Mouse (Mus musculus): ENCODE results near the gene Tex45. TPM values are rescaled to one million over a fixed set of nuclear protein-coding genes. Genes with fewer than 3 reads are reported as not detected.

Tex45 gene
- polyA plus RNA-seq, 1 experiment from 2014 or later, result not detected

DNA sequence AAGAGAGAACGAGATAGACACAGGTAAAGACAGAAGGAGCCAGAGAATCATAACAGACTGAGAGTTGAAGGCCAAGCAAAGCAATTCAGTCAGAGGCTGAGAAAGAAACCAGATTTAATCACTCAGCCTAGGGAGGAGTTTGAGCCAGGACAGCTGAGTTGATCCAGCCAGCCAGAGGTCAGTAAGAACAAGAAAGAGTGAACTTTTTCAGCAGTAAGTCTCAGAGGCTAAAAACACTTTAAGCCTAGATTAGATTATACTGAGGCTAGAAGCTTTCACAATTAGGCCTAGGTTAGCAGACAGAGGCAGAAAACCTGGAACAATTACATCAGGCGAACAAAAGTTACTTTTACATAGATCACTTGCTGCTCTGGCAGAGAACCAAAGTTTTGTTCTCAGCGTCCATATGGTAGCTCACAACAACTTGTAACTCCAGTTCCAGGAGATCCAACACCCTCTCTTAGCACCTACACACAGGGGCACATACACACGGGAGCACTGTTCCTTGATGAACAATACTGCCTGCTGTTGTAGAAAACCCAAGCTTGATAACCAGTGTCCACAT lies 9.6 kb downstream of the Tex45 start:
- no peak overlapping the region for H3K9ac ChIP-seq (ENCODE audit: low read length)
- no peaks in the 10 kb centered on the region for H3K36me3 ChIP-seq (ENCODE audit: control insufficient read depth, insufficient read depth)
- WGBS, result 55% methylated on average over 4 of the region's 4 CpGs
- no peak overlapping the region for H3K27ac ChIP-seq (ENCODE audit: low read length)
- H3K9me3 ChIP-seq (replicated peaks; ENCODE audit: control insufficient read depth, low read length), result no peaks in the 10 kb centered on the region
- no peak overlapping the region for H3K4me2 ChIP-seq (ENCODE audit: low read depth, low read length)
- no peak overlapping the region for H3K4me3 ChIP-seq (ENCODE audit: low read length)
- no peak for ATAC-seq (replicated peaks; ENCODE audit: extremely low read depth, insufficient read depth, low FRiP score)
- H3K27me3 ChIP-seq (ENCODE audit: control insufficient read depth, insufficient read depth, low read length), result peaks cover 6% of the 10 kb centered on the region; the same call in 1 of the 2 replicates
- H3K4me1 ChIP-seq (ENCODE audit: control insufficient read depth, insufficient read depth, low read length), result peaks cover 4% of the 10 kb centered on the region; the same call in 1 of the 2 replicates

DNA sequence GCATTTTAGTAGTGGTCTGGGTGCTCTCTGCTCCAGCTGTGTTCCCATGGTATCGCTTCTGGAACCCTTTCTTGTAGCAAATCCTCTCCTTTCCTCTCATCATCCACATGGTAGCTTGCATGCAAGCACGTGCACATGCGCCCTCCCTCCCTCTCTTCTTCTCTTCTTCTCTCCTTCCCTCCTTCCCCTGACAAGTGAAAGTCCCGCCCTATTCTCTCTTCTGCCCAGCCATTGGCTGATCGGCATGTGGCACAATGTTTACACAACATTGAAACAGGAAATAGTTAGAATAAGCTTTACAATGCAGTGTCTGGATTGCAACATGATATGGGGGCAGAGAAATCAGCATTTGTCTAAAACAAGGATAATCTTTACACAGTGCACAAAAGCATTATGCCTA lies 10.9 kb downstream of the Tex45 start:
- WGBS, result 57% methylated on average over 5 of the region's 5 CpGs
- H3K4me2 ChIP-seq (ENCODE audit: low read depth, low read length), result no peak overlapping the region
- 0 out of 2 replicates have a peak, but pooled peaks cover 2% of the 10 kb centered on the region for H3K27me3 ChIP-seq (ENCODE audit: control insufficient read depth, insufficient read depth, low read length)
- no peak overlapping the region for H3K27ac ChIP-seq (ENCODE audit: low read length)
- no peak for ATAC-seq (replicated peaks; ENCODE audit: extremely low read depth, insufficient read depth, low FRiP score)
- no peaks in the 10 kb centered on the region for H3K9me3 ChIP-seq (replicated peaks; ENCODE audit: control insufficient read depth, low read length)
- no peaks in the 10 kb centered on the region for H3K36me3 ChIP-seq (ENCODE audit: control insufficient read depth, insufficient read depth)
- H3K9ac ChIP-seq (ENCODE audit: low read length), result no peak overlapping the region
- H3K4me1 ChIP-seq (ENCODE audit: control insufficient read depth, insufficient read depth, low read length), result no peaks in the 10 kb centered on the region
- no peak overlapping the region for H3K4me3 ChIP-seq (ENCODE audit: low read length)

DNA sequence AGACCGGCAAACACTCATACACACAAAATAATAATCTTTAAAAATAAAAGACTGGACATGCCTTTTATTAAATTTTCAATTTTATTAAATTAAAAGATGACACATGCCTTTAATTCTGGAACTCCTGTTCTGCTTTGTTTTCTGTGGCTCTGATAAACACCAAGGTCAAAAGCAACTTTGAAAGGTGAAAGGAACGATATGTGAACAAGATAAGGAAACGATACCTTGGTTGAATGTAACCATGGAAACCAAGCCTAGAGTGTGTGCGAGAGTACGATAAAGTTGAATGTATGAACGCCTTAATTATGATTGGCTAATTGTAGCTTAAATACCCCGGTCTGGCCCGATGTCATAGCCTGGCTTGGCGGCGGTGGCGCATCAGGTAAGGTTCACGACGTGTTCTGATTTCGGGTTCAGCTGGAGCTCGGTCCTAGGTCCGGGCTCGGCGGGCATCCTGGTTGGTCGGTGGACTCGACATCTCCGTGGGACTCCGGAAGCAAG lies 11.6 kb downstream of the Tex45 start:
- Histone ChIP-seq H3K9ac (ENCODE audit: low read length) (no peak overlapping the region), H3K4me1 (ENCODE audit: control insufficient read depth, insufficient read depth, low read length) (no peaks in the 10 kb centered on the region), H3K9me3 (replicated peaks; ENCODE audit: control insufficient read depth, low read length) (no peaks in the 10 kb centered on the region), H3K4me2 (ENCODE audit: low read depth, low read length) (no peak overlapping the region), H3K27me3 (ENCODE audit: control insufficient read depth, insufficient read depth, low read length) (0 out of 2 replicates have a peak, but pooled peaks cover 2% of the 10 kb centered on the region), H3K36me3 (ENCODE audit: control insufficient read depth, insufficient read depth) (no peaks in the 10 kb centered on the region), H3K4me3 (ENCODE audit: low read length) (no peak overlapping the region), H3K27ac (ENCODE audit: low read length) (no peak overlapping the region)
- no peak for ATAC-seq (replicated peaks; ENCODE audit: extremely low read depth, insufficient read depth, low FRiP score)
- 77% methylated on average over 22 of the region's 22 CpGs for WGBS

DNA sequence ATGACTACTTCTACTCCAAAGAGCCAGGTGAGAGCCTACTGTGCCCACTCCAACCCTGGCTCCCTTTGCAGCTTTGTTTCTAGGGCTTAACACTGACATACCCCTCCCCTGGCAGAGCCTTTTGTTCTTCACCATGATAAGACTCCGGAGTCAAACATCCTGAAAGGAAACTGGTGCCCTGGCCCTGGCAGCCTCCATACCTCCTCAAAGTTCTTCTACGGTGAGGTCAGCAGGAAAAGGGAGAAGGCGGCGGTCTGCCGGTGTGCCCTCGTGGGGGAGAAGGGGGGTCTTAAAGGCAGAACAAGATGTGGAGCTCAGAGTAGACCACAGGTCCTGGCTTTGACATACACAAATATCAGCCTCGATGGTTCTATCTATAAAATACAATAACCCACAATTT lies 12.9 kb downstream of the Tex45 start:
- Histone ChIP-seq H3K4me3 (ENCODE audit: low read length) (no peak overlapping the region), H3K4me2 (ENCODE audit: low read depth, low read length) (no peak overlapping the region), H3K9ac (ENCODE audit: low read length) (no peak overlapping the region), H3K27ac (ENCODE audit: low read length) (no peak overlapping the region), H3K4me1 (ENCODE audit: control insufficient read depth, insufficient read depth, low read length) (no peaks in the 10 kb centered on the region), H3K9me3 (replicated peaks; ENCODE audit: control insufficient read depth, low read length) (no peaks in the 10 kb centered on the region), H3K27me3 (ENCODE audit: control insufficient read depth, insufficient read depth, low read length) (0 out of 2 replicates have a peak, but pooled peaks cover 2% of the 10 kb centered on the region), H3K36me3 (ENCODE audit: control insufficient read depth, insufficient read depth) (no peaks in the 10 kb centered on the region)
- ATAC-seq (replicated peaks; ENCODE audit: extremely low read depth, insufficient read depth, low FRiP score), result no peak
- 58% methylated on average over 7 of the region's 7 CpGs for WGBS

- H3K9ac ChIP-seq (ENCODE audit: low read length), result no peak overlapping the region
- WGBS, result 24% methylated on average over 5 of the region's 5 CpGs
Observed at GRCm38 (mm10) chr8:3485192-3485591, 14.5 kb downstream of the Tex45 start.

DNA sequence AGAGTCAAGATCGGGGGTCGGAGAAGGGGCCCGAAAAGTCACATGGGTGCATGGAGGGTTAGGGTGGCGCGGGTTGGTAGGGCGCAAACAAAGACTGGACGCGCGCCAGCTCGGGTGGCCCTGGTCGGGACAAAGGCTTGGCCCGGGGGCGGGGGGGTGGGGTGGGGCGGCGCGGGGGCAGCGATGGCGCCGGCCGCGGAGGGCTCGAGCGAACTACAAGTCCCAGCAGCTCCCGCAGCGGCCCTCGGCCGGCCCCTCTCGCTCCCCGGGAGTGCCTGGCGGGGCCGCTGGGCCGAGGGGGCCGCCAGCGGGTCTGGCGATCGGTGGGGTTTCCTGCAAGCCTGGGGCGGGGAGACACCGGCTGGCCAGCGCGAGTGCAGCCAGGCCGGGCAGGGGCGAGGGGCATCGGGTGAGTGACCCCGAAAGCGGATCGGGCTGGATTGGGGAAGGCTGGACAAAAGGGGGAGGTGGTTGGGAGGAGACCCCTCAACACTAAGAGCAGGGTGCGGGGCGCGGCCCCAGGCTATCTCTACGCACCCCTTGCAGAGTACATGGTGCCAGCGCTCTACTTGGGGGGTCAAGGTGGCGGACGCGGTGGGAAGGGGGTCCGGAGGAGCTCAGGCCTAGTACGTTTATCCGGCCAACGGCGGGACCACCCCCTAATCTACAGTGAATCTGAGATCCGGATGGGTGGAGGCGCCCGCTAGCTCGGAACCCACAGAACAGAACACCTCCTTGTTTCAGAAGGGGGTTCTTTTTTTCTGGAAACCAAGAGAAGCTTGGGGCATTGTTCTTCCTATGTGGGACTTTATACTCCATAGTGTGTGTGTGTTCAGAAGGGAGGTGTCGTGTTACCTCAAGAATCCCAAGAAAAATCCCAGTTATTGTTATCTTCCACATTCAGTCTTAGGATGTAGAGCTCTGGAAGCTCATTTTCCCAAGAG lies 22.5 kb downstream of the Tex45 start, which contains the start of gene Zfp358:
Gene Zfp358 (plus strand): TSS at position 238 of the 944 bp plus-strand sequence.
- Histone ChIP-seq H3K27ac (ENCODE audit: low read length) (peak within 1 kb of the TSS; percentile 84), H3K9ac (ENCODE audit: low read length) (peak within 1 kb of the TSS; percentile 100), H3K4me1 (ENCODE audit: control insufficient read depth, insufficient read depth, low read length) (peaks cover 8% of the 10 kb centered on the region), H3K9me3 (replicated peaks; ENCODE audit: control insufficient read depth, low read length) (no peaks in the 10 kb centered on the region), H3K27me3 (ENCODE audit: control insufficient read depth, insufficient read depth, low read length) (no peaks in the 10 kb centered on the region), H3K4me2 (ENCODE audit: low read depth, low read length) (peak within 1 kb of the TSS; percentile 74), H3K4me3 (ENCODE audit: low read length) (peak within 1 kb of the TSS; percentile 98), H3K36me3 (ENCODE audit: control insufficient read depth, insufficient read depth) (peaks cover 24% of the 10 kb centered on the region)
- under 1% methylated on average over 57 of the region's 64 CpGs for whole genome bisulfite sequencing
- ATAC-seq (replicated peaks; ENCODE audit: extremely low read depth, insufficient read depth, low FRiP score), result peak; percentile 92

More at GRCm38 (mm10) chr8:3485192-3485591, 14.5 kb downstream of the Tex45 start:
- H3K9me3 ChIP-seq (replicated peaks; ENCODE audit: control insufficient read depth, low read length), result no peaks in the 10 kb centered on the region
- no peaks in the 10 kb centered on the region for H3K36me3 ChIP-seq (ENCODE audit: control insufficient read depth, insufficient read depth)
- no peak overlapping the region for H3K27ac ChIP-seq (ENCODE audit: low read length)
- no peak overlapping the region for H3K4me2 ChIP-seq (ENCODE audit: low read depth, low read length)
- no peak for ATAC-seq (replicated peaks; ENCODE audit: extremely low read depth, insufficient read depth, low FRiP score)
- H3K4me3 ChIP-seq (ENCODE audit: low read length), result no peak overlapping the region
- H3K27me3 ChIP-seq (ENCODE audit: control insufficient read depth, insufficient read depth, low read length), result 0 out of 2 replicates have a peak, but pooled peaks cover 2% of the 10 kb centered on the region
- no peaks in the 10 kb centered on the region for H3K4me1 ChIP-seq (ENCODE audit: control insufficient read depth, insufficient read depth, low read length)

- peak overlapping the region; percentile 100 for H3K9ac ChIP-seq (ENCODE audit: low read length)
- peak overlapping the region; percentile 98 for H3K4me3 ChIP-seq (ENCODE audit: low read length)
- peaks cover 24% of the 10 kb centered on the region for H3K36me3 ChIP-seq (ENCODE audit: control insufficient read depth, insufficient read depth)
- peaks cover 8% of the 10 kb centered on the region for H3K4me1 ChIP-seq (ENCODE audit: control insufficient read depth, insufficient read depth, low read length)
- H3K4me2 ChIP-seq (ENCODE audit: low read depth, low read length), result peak overlapping the region; percentile 74
- ATAC-seq (replicated peaks; ENCODE audit: extremely low read depth, insufficient read depth, low FRiP score), result 0 out of 2 replicates have a peak, but pooled peaks have one; percentile 2
- no peaks in the 10 kb centered on the region for H3K27me3 ChIP-seq (ENCODE audit: control insufficient read depth, insufficient read depth, low read length)
- 22% methylated on average over 6 of the region's 6 CpGs for WGBS
- no peaks in the 10 kb centered on the region for H3K9me3 ChIP-seq (replicated peaks; ENCODE audit: control insufficient read depth, low read length)
- H3K27ac ChIP-seq (ENCODE audit: low read length), result peak overlapping the region; percentile 84; the same call in 1 of the 2 replicates
Observed at GRCm38 (mm10) chr8:3493845-3494208, 23.2 kb downstream of the Tex45 start.

GRCm38 (mm10) chr8:3495578-3496427 lies 25.1 kb downstream of the Tex45 start:
- WGBS, result 93% methylated on average over 44 of the region's 44 CpGs
- Histone ChIP-seq H3K4me3 (ENCODE audit: low read length) (no peak overlapping the region), H3K4me2 (ENCODE audit: low read depth, low read length) (no peak overlapping the region)

More at GRCm38 (mm10) chr8:3495578-3496427, 25.1 kb downstream of the Tex45 start:
- H3K9me3 ChIP-seq (replicated peaks; ENCODE audit: control insufficient read depth, low read length), result no peaks in the 10 kb centered on the region
- H3K27ac ChIP-seq (ENCODE audit: low read length), result no peak overlapping the region
- H3K4me1 ChIP-seq (ENCODE audit: control insufficient read depth, insufficient read depth, low read length), result peaks cover 12% of the 10 kb centered on the region
- H3K36me3 ChIP-seq (ENCODE audit: control insufficient read depth, insufficient read depth), result peaks cover 24% of the 10 kb centered on the region
- H3K9ac ChIP-seq (ENCODE audit: low read length), result no peak overlapping the region
- no peaks in the 10 kb centered on the region for H3K27me3 ChIP-seq (ENCODE audit: control insufficient read depth, insufficient read depth, low read length)
- no peak for ATAC-seq (replicated peaks; ENCODE audit: extremely low read depth, insufficient read depth, low FRiP score)
